Mouse (Mus musculus): Measurements from ENCODE around the gene Plbd2. TPM values are rescaled to one million over a fixed set of nuclear protein-coding genes. Genes with fewer than 3 reads are reported as not detected.

Gene Plbd2
- polyA plus RNA-seq, 1 experiment from 2014 or later: 24.0 TPM

GRCm38 (mm10) chr5:120524736-120525135 is 21.3 kb upstream of the Plbd2 start:
- no peak overlapping the region for H3K9ac ChIP-seq (replicated peaks)
- no peaks in the 10 kb centered on the region for H3K9me3 ChIP-seq
- H3K4me1 ChIP-seq: no peaks in the 10 kb centered on the region
- H3K27me3 ChIP-seq: no peaks in the 10 kb centered on the region
- H3K36me3 ChIP-seq: no peaks in the 10 kb centered on the region
- ATAC-seq (replicated peaks): no peak
- 95% methylated on average over 2 of the region's 2 CpGs for WGBS
- H3K4me2 ChIP-seq (replicated peaks): no peak overlapping the region
- H3K4me3 ChIP-seq: no peak overlapping the region
- H3K27ac ChIP-seq (replicated peaks): no peak overlapping the region

GRCm38 (mm10) chr5:120522649-120523048 is 19.2 kb upstream of the Plbd2 start:
- no peaks in the 10 kb centered on the region for H3K36me3 ChIP-seq
- H3K4me3 ChIP-seq: no peak overlapping the region
- no peaks in the 10 kb centered on the region for H3K4me1 ChIP-seq
- no peaks in the 10 kb centered on the region for H3K27me3 ChIP-seq
- no peak overlapping the region for H3K9ac ChIP-seq (replicated peaks)
- no peak overlapping the region for H3K27ac ChIP-seq (replicated peaks)
- no peaks in the 10 kb centered on the region for H3K9me3 ChIP-seq
- ATAC-seq (replicated peaks): no peak
- 74% methylated on average over 3 of the region's 3 CpGs for whole genome bisulfite sequencing
- no peak overlapping the region for H3K4me2 ChIP-seq (replicated peaks)

- H3K9ac ChIP-seq (replicated peaks): no peak overlapping the region
- no peaks in the 10 kb centered on the region for H3K36me3 ChIP-seq
- H3K9me3 ChIP-seq: no peaks in the 10 kb centered on the region
- 55% methylated on average over 9 of the region's 9 CpGs for WGBS
- peaks cover 10% of the 10 kb centered on the region for H3K4me1 ChIP-seq
- no peak overlapping the region for H3K4me3 ChIP-seq
- no peak overlapping the region for H3K27ac ChIP-seq (replicated peaks)
- no peaks in the 10 kb centered on the region for H3K27me3 ChIP-seq
- no peak overlapping the region for H3K4me2 ChIP-seq (replicated peaks)
- no peak for ATAC-seq (replicated peaks)
Observed at GRCm38 (mm10) chr5:120517552-120517951, 14.1 kb upstream of the Plbd2 start.

GRCm38 (mm10) chr5:120516221-120516984 is 13.0 kb upstream of the Plbd2 start:
- WGBS: 72% methylated on average over 15 of the region's 15 CpGs

GRCm38 (mm10) chr5:120515451-120515850 is 12.0 kb upstream of the Plbd2 start:
- ATAC-seq (replicated peaks): no peak
- H3K4me1 ChIP-seq: peaks cover 21% of the 10 kb centered on the region
- no peak overlapping the region for H3K27ac ChIP-seq (replicated peaks)
- 71% methylated on average over 7 of the region's 7 CpGs for WGBS
- H3K9ac ChIP-seq (replicated peaks): no peak overlapping the region
- no peak overlapping the region for H3K4me2 ChIP-seq (replicated peaks)
- H3K9me3 ChIP-seq: no peaks in the 10 kb centered on the region
- H3K36me3 ChIP-seq: no peaks in the 10 kb centered on the region
- no peaks in the 10 kb centered on the region; the same call in 1 of the 2 replicates for H3K27me3 ChIP-seq
- no peak overlapping the region for H3K4me3 ChIP-seq

More at GRCm38 (mm10) chr5:120516221-120516984, 13.0 kb upstream of the Plbd2 start:
- H3K27ac ChIP-seq (replicated peaks): no peak overlapping the region
- no peak overlapping the region for H3K9ac ChIP-seq (replicated peaks)
- no peak overlapping the region for H3K4me2 ChIP-seq (replicated peaks)
- H3K4me3 ChIP-seq: no peak overlapping the region
- ATAC-seq (replicated peaks): no peak
- peaks cover 11% of the 10 kb centered on the region for H3K4me1 ChIP-seq
- H3K36me3 ChIP-seq: no peaks in the 10 kb centered on the region
- H3K27me3 ChIP-seq: no peaks in the 10 kb centered on the region; the same call in 1 of the 2 replicates
- H3K9me3 ChIP-seq: no peaks in the 10 kb centered on the region

GRCm38 (mm10) chr5:120514754-120515153 is 11.3 kb upstream of the Plbd2 start:
- Histone ChIP-seq H3K27me3 (no peaks in the 10 kb centered on the region; the same call in 1 of the 2 replicates), H3K27ac (replicated peaks) (no peak overlapping the region), H3K9me3 (no peaks in the 10 kb centered on the region), H3K36me3 (no peaks in the 10 kb centered on the region), H3K4me2 (replicated peaks) (no peak overlapping the region), H3K9ac (replicated peaks) (no peak overlapping the region), H3K4me3 (no peak overlapping the region), H3K4me1 (peaks cover 25% of the 10 kb centered on the region)
- no peak for ATAC-seq (replicated peaks)
- 12% methylated on average over 4 of the region's 4 CpGs for WGBS

- WGBS: 85% methylated on average over 9 of the region's 9 CpGs
- no peak overlapping the region for H3K27ac ChIP-seq (replicated peaks)
- no peak overlapping the region for H3K4me2 ChIP-seq (replicated peaks)
- ATAC-seq (replicated peaks): no peak
- H3K4me3 ChIP-seq: no peak overlapping the region
- H3K27me3 ChIP-seq: no peaks in the 10 kb centered on the region; the same call in 1 of the 2 replicates
- H3K9me3 ChIP-seq: no peaks in the 10 kb centered on the region
- H3K4me1 ChIP-seq: peaks cover 25% of the 10 kb centered on the region
- no peaks in the 10 kb centered on the region for H3K36me3 ChIP-seq
- no peak overlapping the region for H3K9ac ChIP-seq (replicated peaks)
Observed at GRCm38 (mm10) chr5:120514031-120514677, 10.7 kb upstream of the Plbd2 start.

- Histone ChIP-seq H3K9me3 (no peaks in the 10 kb centered on the region), H3K4me3 (no peak overlapping the region), H3K27me3 (no peaks in the 10 kb centered on the region; the same call in 1 of the 2 replicates), H3K4me1 (peaks cover 25% of the 10 kb centered on the region), H3K9ac (replicated peaks) (no peak overlapping the region), H3K27ac (replicated peaks) (no peak overlapping the region), H3K36me3 (no peaks in the 10 kb centered on the region), H3K4me2 (replicated peaks) (no peak overlapping the region)
- 46% methylated on average over 15 of the region's 15 CpGs for WGBS
- no peak for ATAC-seq (replicated peaks)
Observed at GRCm38 (mm10) chr5:120512911-120513555, 9.6 kb upstream of the Plbd2 start.

- Histone ChIP-seq H3K27ac (replicated peaks) (no peak overlapping the region), H3K4me2 (replicated peaks) (peak overlapping the region; percentile 55), H3K9ac (replicated peaks) (no peak overlapping the region), H3K9me3 (no peaks in the 10 kb centered on the region), H3K36me3 (no peaks in the 10 kb centered on the region), H3K4me1 (peaks cover 25% of the 10 kb centered on the region), H3K27me3 (no peaks in the 10 kb centered on the region; the same call in 1 of the 2 replicates), H3K4me3 (peak overlapping the region; percentile 44; the same call in 1 of the 2 replicates)
- ATAC-seq (replicated peaks): no peak
- WGBS: 38% methylated on average over 14 of the region's 14 CpGs
Observed at GRCm38 (mm10) chr5:120511643-120512220, 8.3 kb upstream of the Plbd2 start.

GRCm38 (mm10) chr5:120510982-120511642 is 7.7 kb upstream of the Plbd2 start, which contains the start of gene Slc8b1:
Slc8b1 (plus strand) TSS chr5:120511168.
- Histone ChIP-seq H3K27ac (replicated peaks) (no peak within 1 kb of the TSS), H3K36me3 (no peaks in the 10 kb centered on the region), H3K9me3 (no peaks in the 10 kb centered on the region), H3K4me3 (peak within 1 kb of the TSS; percentile 44), H3K4me2 (replicated peaks) (peak within 1 kb of the TSS; percentile 55), H3K27me3 (no peaks in the 10 kb centered on the region; the same call in 1 of the 2 replicates), H3K4me1 (peaks cover 30% of the 10 kb centered on the region), H3K9ac (replicated peaks) (0 out of 2 replicates have a peak within 1 kb of the TSS, but pooled peaks have one; percentile 15)
- WGBS: under 1% methylated on average over 36 of the region's 36 CpGs
- ATAC-seq (replicated peaks): peak; percentile 76

- WGBS: 64% methylated on average over 4 of the region's 4 CpGs
- no peak overlapping the region for H3K4me3 ChIP-seq
- no peaks in the 10 kb centered on the region for H3K36me3 ChIP-seq
Observed at GRCm38 (mm10) chr5:120507311-120507710, 3.9 kb upstream of the Plbd2 start.

More at GRCm38 (mm10) chr5:120507311-120507710, 3.9 kb upstream of the Plbd2 start:
- no peak overlapping the region for H3K27ac ChIP-seq (replicated peaks)
- H3K4me2 ChIP-seq (replicated peaks): no peak overlapping the region
- ATAC-seq (replicated peaks): no peak
- H3K4me1 ChIP-seq: peaks cover 27% of the 10 kb centered on the region
- H3K9ac ChIP-seq (replicated peaks): no peak overlapping the region
- no peaks in the 10 kb centered on the region; the same call in 1 of the 2 replicates for H3K27me3 ChIP-seq
- H3K9me3 ChIP-seq: no peaks in the 10 kb centered on the region
